Mouse (Mus musculus) MEL (cell line): ENCODE measurements around the gene Agfg2.

Source experiments
- E2F4 ChIP-seq: IDR thresholded peaks from 2 replicates; pipeline ENCODE4 v1.6.1; 2011; ENCODE audit warnings: low read depth, low read length, improper control_type of control experiment, borderline replicate concordance
- EP300 ChIP-seq, 2 experiments: IDR thresholded peaks; 2 replicates each; pipeline ENCODE4 v1.6.1; 2011; ENCODE audit warnings: improper control_type of control experiment in 2 of 2, low read length in 2 of 2, low read depth in 1 of 2, mild to moderate bottlenecking in 1 of 2
- ZNF384 ChIP-seq: IDR thresholded peaks from 2 replicates; pipeline ENCODE4 v1.6.1; 2012; ENCODE audit warnings: low read depth, mild to moderate bottlenecking, inconsistent platforms, low read length, improper control_type of control experiment

DNA sequence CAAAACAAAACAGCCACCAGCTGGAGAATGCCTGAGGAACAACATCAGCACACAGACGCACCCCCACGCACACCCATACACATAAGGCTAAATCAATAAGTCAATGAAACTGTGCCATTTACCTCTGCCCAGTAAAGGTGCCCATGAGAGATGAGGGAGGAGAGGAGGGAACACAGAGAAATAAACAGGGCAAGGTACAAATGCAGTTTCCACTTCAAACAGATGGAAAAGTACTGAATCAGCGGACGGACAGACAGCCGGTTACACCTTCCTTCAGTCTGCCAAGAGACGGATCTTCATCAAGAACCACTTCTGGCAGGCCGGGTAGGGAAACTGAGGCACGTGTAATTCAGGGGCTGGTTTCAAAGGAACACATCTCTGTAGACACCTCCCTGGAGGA, 9.7 kb downstream of the Agfg2 start:
- TF ChIP-seq EP300 (IDR thresholded peaks at IDR 0.05; ENCODE audit: low read depth in 1 of 2, low read length in 2 of 2) (no peak), E2F4 (no peak), ZNF384 (no peak)
